Mouse (Mus musculus): Measurements from ENCODE around the gene A230072I06Rik. TPM values are rescaled to one million over a fixed set of nuclear protein-coding genes. Genes with fewer than 3 reads are reported as not detected.

The A230072I06Rik gene
- not detected in 2 replicates for total RNA-seq (2012; rRNA removed)
- not detected for polyA plus RNA-seq (2012; ENCODE audit: insufficient read depth in 1 of 2, insufficient read length in 2 of 2, low read depth in 1 of 2, low replicate concordance in 2 of 2, missing spikeins in 1 of 2)

DNA sequence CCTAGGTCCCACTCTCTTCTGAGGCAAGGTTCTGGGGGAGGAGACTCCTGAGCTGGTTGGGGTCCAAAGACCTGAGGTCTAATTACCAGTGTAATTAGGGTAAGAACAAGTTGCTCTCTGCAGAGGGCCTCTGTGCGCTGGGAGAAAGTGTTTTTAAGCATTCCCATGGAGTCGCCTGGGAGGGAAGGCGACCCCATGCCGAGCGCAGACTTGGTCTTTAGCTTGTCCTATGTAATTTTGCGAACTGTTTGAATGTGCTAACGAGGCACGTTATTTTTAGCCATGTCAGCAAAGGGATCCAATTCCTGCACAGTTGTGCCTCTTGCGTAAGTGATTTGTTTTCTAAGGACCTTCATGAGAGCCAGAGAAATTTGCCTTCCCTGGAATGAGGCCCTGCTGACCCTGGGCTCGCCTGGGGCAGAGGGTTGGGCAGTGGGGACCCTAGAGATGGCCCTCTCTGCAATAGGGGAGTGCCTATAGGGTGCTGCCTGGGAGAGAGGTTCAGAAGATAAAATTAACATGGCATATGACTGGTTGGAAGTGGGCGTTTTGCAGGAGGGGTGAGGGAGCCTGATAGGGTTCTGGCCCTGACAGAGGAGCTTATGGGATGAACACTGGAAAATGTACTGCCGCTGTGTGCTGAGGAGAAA is at the start of gene A230072I06Rik:
A230072I06Rik (plus strand) TSS at position 157 of the 650 bp plus-strand sequence.
- Histone ChIP-seq H3K27ac (ENCODE audit: control insufficient read depth, low read depth, low read length) (no peak within 1 kb of the TSS), H3K4me3 (ENCODE audit: control insufficient read depth in 1 of 2, insufficient read depth in 1 of 2, low read depth in 2 of 2, low read length in 2 of 2) (no peak within 1 kb of the TSS), H3K9me3 (replicated peaks; ENCODE audit: insufficient read depth, low read length) (no peaks in the 10 kb centered on the region), H3K36me3 (ENCODE audit: control insufficient read depth in 1 of 2, insufficient read depth in 2 of 2, low read length in 2 of 2) (no peaks in the 10 kb centered on the region), H3K79me2 (ENCODE audit: control insufficient read depth, insufficient read depth, low read length, poor library complexity) (no peaks in the 10 kb centered on the region), H3K27me3 (ENCODE audit: control insufficient read depth in 1 of 2, insufficient read depth in 2 of 2, low read length in 2 of 2) (no peaks in the 10 kb centered on the region), H3K4me1 (ENCODE audit: control insufficient read depth in 1 of 2, insufficient read depth in 2 of 2, low read length in 2 of 2) (no peaks in the 10 kb centered on the region), H3K9ac (ENCODE audit: control insufficient read depth, low read depth, low read length, poor library complexity, severe bottlenecking) (no peak within 1 kb of the TSS)
- DNase-seq (ENCODE audit: low read depth, low spot score): no peak
- TF ChIP-seq NRF1 (IDR thresholded peaks at IDR 0.05; ENCODE audit: insufficient read depth, low read depth, low read length, poor library complexity, severe bottlenecking) (no peak), MAFK (IDR thresholded peaks at IDR 0.05; ENCODE audit: borderline replicate concordance, low read depth, low read length) (no peak), ZNF384 (IDR thresholded peaks at IDR 0.05; ENCODE audit: low read depth, low read length) (no peak), HCFC1 (IDR thresholded peaks at IDR 0.05; ENCODE audit: low read depth, low read length) (no peak), RCOR1 (IDR thresholded peaks at IDR 0.05; ENCODE audit: low read depth, low read length) (no peak), CHD2 (IDR thresholded peaks at IDR 0.05; ENCODE audit: low read length) (no peak), ZKSCAN1 (IDR thresholded peaks at IDR 0.05; ENCODE audit: low read depth, low read length) (no peak), TBP (IDR thresholded peaks at IDR 0.05; ENCODE audit: low read depth, low read length) (no peak), UBTF (IDR thresholded peaks at IDR 0.05; ENCODE audit: borderline replicate concordance, insufficient read depth, low read depth, low read length) (no peak), EP300 (IDR thresholded peaks at IDR 0.05; ENCODE audit: low read depth in 1 of 2, low read length in 2 of 2) (no peak), MAZ (IDR thresholded peaks at IDR 0.05; ENCODE audit: low read depth, low read length) (no peak), MAX (IDR thresholded peaks at IDR 0.05; ENCODE audit: low read length) (no peak), SMC3 (IDR thresholded peaks at IDR 0.05; ENCODE audit: low read depth, low read length) (no peak), GABPA (IDR thresholded peaks at IDR 0.05; ENCODE audit: low read depth, low read length) (no peak), ZMIZ1 (IDR thresholded peaks at IDR 0.05; ENCODE audit: low read depth, low read length) (no peak), POLR2A (IDR thresholded peaks at IDR 0.05; ENCODE audit: control insufficient read depth in 1 of 2, insufficient read depth in 1 of 2, low read depth in 1 of 2, low read length in 2 of 2, poor library complexity in 1 of 2) (no peak), ETS1 (IDR thresholded peaks at IDR 0.05; ENCODE audit: low read depth, low read length) (no peak)

DNA sequence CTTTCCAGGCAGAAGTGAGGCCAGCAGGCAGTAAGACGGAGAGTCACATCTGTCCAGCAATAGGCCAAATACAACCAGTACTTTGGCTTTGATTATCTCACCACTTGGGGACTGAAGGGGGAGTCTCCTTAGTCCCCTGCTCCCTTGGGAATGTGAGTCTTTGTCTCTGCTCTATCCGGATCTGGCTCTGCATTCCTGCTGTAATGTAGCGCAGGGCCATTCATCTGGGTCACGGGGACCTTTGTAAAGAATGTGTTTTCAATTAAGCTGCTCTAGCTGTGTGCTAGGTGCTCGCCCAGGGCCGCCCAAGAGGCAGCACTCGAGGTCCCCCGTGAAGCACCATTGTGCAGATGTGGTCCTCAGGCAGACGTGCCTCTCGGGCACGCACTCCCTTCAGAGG is 44.6 kb upstream of the A230072I06Rik start:
- no peak overlapping the region for H3K9ac ChIP-seq (ENCODE audit: control insufficient read depth, low read depth, low read length, poor library complexity, severe bottlenecking)
- H3K4me3 ChIP-seq (ENCODE audit: control insufficient read depth in 1 of 2, insufficient read depth in 1 of 2, low read depth in 2 of 2, low read length in 2 of 2): no peak overlapping the region
- TF ChIP-seq TCF12 (IDR thresholded peaks at IDR 0.05; ENCODE audit: low read depth, low read length) (no peak), NELFE (IDR thresholded peaks at IDR 0.05; ENCODE audit: low read depth, low read length) (no peak), BHLHE40 (IDR thresholded peaks at IDR 0.05; ENCODE audit: borderline replicate concordance, low read depth, low read length) (no peak), ZKSCAN1 (IDR thresholded peaks at IDR 0.05; ENCODE audit: low read depth, low read length) (no peak), MAZ (IDR thresholded peaks at IDR 0.05; ENCODE audit: low read depth, low read length) (no peak), MXI1 (IDR thresholded peaks at IDR 0.05; ENCODE audit: low read depth, low read length) (no peak)
- H3K27ac ChIP-seq (ENCODE audit: control insufficient read depth, low read depth, low read length): no peak overlapping the region
- no peaks in the 10 kb centered on the region for H3K4me1 ChIP-seq (ENCODE audit: control insufficient read depth in 1 of 2, insufficient read depth in 2 of 2, low read length in 2 of 2)
- no peaks in the 10 kb centered on the region for H3K27me3 ChIP-seq (ENCODE audit: control insufficient read depth in 1 of 2, insufficient read depth in 2 of 2, low read length in 2 of 2)
- no peaks in the 10 kb centered on the region for H3K36me3 ChIP-seq (ENCODE audit: control insufficient read depth in 1 of 2, insufficient read depth in 2 of 2, low read length in 2 of 2)
- H3K79me2 ChIP-seq (ENCODE audit: control insufficient read depth, insufficient read depth, low read length, poor library complexity): no peaks in the 10 kb centered on the region
- H3K9me3 ChIP-seq (replicated peaks; ENCODE audit: insufficient read depth, low read length): no peaks in the 10 kb centered on the region
- no peak for DNase-seq (ENCODE audit: low read depth, low spot score)
